In genomic region chrX:20161687-20162321, GRCm38 (mm10) we compare ENCODE assay signal across 12 mouse cellular contexts.
DNase-seq lines count a peak whose midpoint lies in the region; ATAC-seq and TF ChIP-seq lines count a peak whose summit lies in the region.
"Had no signal": no experiment of that assay in that cellular context is flagged by ENCODE, and none has a peak within 500 bp of the region (broad histone marks: within the 10 kb centered on the region; RNA-seq: fewer than 3 reads in every experiment).

No protein-coding gene starts in this region.

- no peak for ATAC-seq in heart, postnatal 0 days (ENCODE audit: insufficient read depth, low read depth)
- ATAC-seq in stomach, postnatal 0 days (ENCODE audit: low FRiP score, low TSS enrichment) = no peak
- ATAC-seq: CD4-positive, CD25-positive, alpha-beta regulatory T cell, adult 4 months had no signal

- no peak overlapping the region for H3K4me3 ChIP-seq in heart, postnatal 0 days (ENCODE audit: low read depth, low read length)
- no peak overlapping the region for H3K4me3 ChIP-seq in lung, adult 2 months (replicated peaks; ENCODE audit: extremely low read depth, low read depth, low read length)
- no peak overlapping the region for H3K4me3 ChIP-seq in stomach, postnatal 0 days (ENCODE audit: low read depth, low read length)
- H3K4me3 ChIP-seq: hindbrain, embryonic 12.5 days; liver, embryonic 15.5 days had no signal

- H3K27ac ChIP-seq in heart, postnatal 0 days (ENCODE audit: low read depth) = no peak overlapping the region
- H3K27ac ChIP-seq in stomach, postnatal 0 days (replicated peaks) = no peak overlapping the region
- H3K27ac ChIP-seq: hindbrain, embryonic 12.5 days; liver, embryonic 15.5 days had no signal

- TF ChIP-seq POLR2A in lung, adult 2 months (IDR thresholded peaks at IDR 0.05; ENCODE audit: borderline replicate concordance, extremely low read depth, low read depth, low read length) = no peak

- no peak for DNase-seq in heart, postnatal 0 days (ENCODE audit: low spot score)
- no peak for DNase-seq in heart, adult 8-10 months (ENCODE audit: low spot score)
- peak; percentile 17 to 32 for DNase-seq in lung, adult 18-20 months
- no peak for DNase-seq in lung, postnatal 14 days
- peak; percentile 9 for DNase-seq in lung, adult 2 months
- DNase-seq in stomach, postnatal 0 days (ENCODE audit: low spot score) = no peak
- DNase-seq in cerebellum, postnatal 25 days = no peak
- DNase-seq in heart, adult 18-20 months = no peak

- peak; percentile 23; the same call in 1 of the 2 replicates for TF ChIP-seq CTCF in heart, postnatal 0 days (IDR thresholded peaks at IDR 0.05; ENCODE audit: low read depth)
- TF ChIP-seq CTCF in lung, adult 2 months (IDR thresholded peaks at IDR 0.05; ENCODE audit: insufficient read depth, low read length) = peak; percentile 14; the same call in 1 of the 2 replicates
- TF ChIP-seq CTCF in stomach, postnatal 0 days (IDR thresholded peaks at IDR 0.05; ENCODE audit: low read depth) = peak; percentile 58

- no peaks in the 10 kb centered on the region for H3K27me3 ChIP-seq in heart, postnatal 0 days (ENCODE audit: control insufficient read depth, insufficient read depth, low read length)
- no peaks in the 10 kb centered on the region for H3K27me3 ChIP-seq in stomach, postnatal 0 days (ENCODE audit: control insufficient read depth, insufficient read depth, low read length)
- H3K27me3 ChIP-seq: hindbrain, embryonic 12.5 days; liver, embryonic 15.5 days had no signal

- no peak overlapping the region for H3K9ac ChIP-seq in heart, postnatal 0 days (replicated peaks; ENCODE audit: low read depth, low read length)
- H3K9ac ChIP-seq in stomach, postnatal 0 days (ENCODE audit: low read length) = no peak overlapping the region
- H3K9ac ChIP-seq: hindbrain, embryonic 12.5 days; liver, embryonic 15.5 days had no signal

- H3K36me3 ChIP-seq in heart, postnatal 0 days (replicated peaks; ENCODE audit: control insufficient read depth, insufficient read depth, low read length) = no peaks in the 10 kb centered on the region
- no peaks in the 10 kb centered on the region for H3K36me3 ChIP-seq in stomach, postnatal 0 days (ENCODE audit: control insufficient read depth, insufficient read depth, low read length)
- H3K36me3 ChIP-seq: hindbrain, embryonic 12.5 days; liver, embryonic 15.5 days had no signal

- no peak overlapping the region for H3K4me2 ChIP-seq in heart, postnatal 0 days (ENCODE audit: low read depth, low read length)
- no peak overlapping the region for H3K4me2 ChIP-seq in stomach, postnatal 0 days (replicated peaks; ENCODE audit: low read depth)
- H3K4me2 ChIP-seq: heart, embryonic 11.5 days; hindbrain, embryonic 12.5 days; liver, embryonic 15.5 days had no signal

- H3K4me1 ChIP-seq in heart, postnatal 0 days (ENCODE audit: control insufficient read depth, insufficient read depth) = no peaks in the 10 kb centered on the region
- H3K4me1 ChIP-seq in lung, adult 2 months (ENCODE audit: control insufficient read depth, insufficient read depth, low read length) = no peaks in the 10 kb centered on the region
- H3K4me1 ChIP-seq in stomach, postnatal 0 days (replicated peaks; ENCODE audit: control insufficient read depth, insufficient read depth) = no peaks in the 10 kb centered on the region
- H3K4me1 ChIP-seq: hindbrain, embryonic 12.5 days; liver, embryonic 15.5 days had no signal

- no peaks in the 10 kb centered on the region for H3K9me3 ChIP-seq in heart, postnatal 0 days (replicated peaks; ENCODE audit: control insufficient read depth, low read length)
- H3K9me3 ChIP-seq in stomach, postnatal 0 days (ENCODE audit: control insufficient read depth, low read length) = no peaks in the 10 kb centered on the region
- H3K9me3 ChIP-seq: hindbrain, embryonic 12.5 days; liver, embryonic 15.5 days had no signal

- 46% methylated on average over 9 of the region's 9 CpGs for WGBS in heart, postnatal 0 days
- WGBS in lung, adult 2 months = 53% methylated on average over 9 of the region's 9 CpGs
- WGBS in stomach, postnatal 0 days = 40% methylated on average over 9 of the region's 9 CpGs

- no peak for TF ChIP-seq EP300 in heart, postnatal 0 days (IDR thresholded peaks at IDR 0.05; ENCODE audit: low read depth)
- no peak for TF ChIP-seq EP300 in stomach, postnatal 0 days (optimal IDR thresholded peaks at IDR 0.05)

Comparison
In these comparisons a context has a peak if more than half of its experiments do, and no peak if none do; other contexts are left out.
1. DNase-seq: peak in lung, adult 18-20 months (2 of 2) and lung, adult 2 months (single experiment); none in heart, postnatal 0 days (single experiment), heart, adult 8-10 months (single experiment), lung, postnatal 14 days (single experiment), stomach, postnatal 0 days (single experiment), cerebellum, postnatal 25 days (0 of 2) and heart, adult 18-20 months (0 of 2).
2. Peak in every context shown above with its lines, with median percentiles within 50 percentile points of each other: CTCF ChIP-seq.